Mouse (Mus musculus) testis, adult 2 months (tissue): ENCODE measurements around the gene Cd69. TPM values are rescaled to one million over a fixed set of nuclear protein-coding genes. Genes with fewer than 3 reads are reported as not detected.

ENCODE experiments used
- H3K27ac ChIP-seq: fragments of 200-500 bp; 2 replicates; pipeline ENCODE4 v1.5.1; 2012; ENCODE audit warnings: low read depth, low read length; ENCODE audit not compliant: control insufficient read depth, insufficient read depth
- H3K27me3 ChIP-seq: fragments of 200-500 bp; 2 replicates; pipeline ENCODE4 v1.6.1; 2012; ENCODE audit warnings: mild to moderate bottlenecking, low read length, moderate library complexity; ENCODE audit not compliant: control insufficient read depth, insufficient read depth
- H3K36me3 ChIP-seq: fragments of 200-500 bp; 2 replicates; pipeline ENCODE4 v1.6.1; 2012; ENCODE audit warnings: mild to moderate bottlenecking, low read length; ENCODE audit not compliant: control insufficient read depth, insufficient read depth
- H3K4me1 ChIP-seq: fragments of 200-500 bp; 2 replicates; pipeline ENCODE4 v1.6.1; 2012; ENCODE audit warnings: low read length; ENCODE audit not compliant: control insufficient read depth, insufficient read depth
- H3K4me3 ChIP-seq: fragments of 200-500 bp; 2 replicates; pipeline ENCODE4 v1.5.1; 2012; ENCODE audit warnings: low read depth, mild to moderate bottlenecking, low read length, moderate library complexity, mixed read lengths; ENCODE audit not compliant: control insufficient read depth
- CTCF ChIP-seq: fragments of 200-500 bp; IDR thresholded peaks from 2 replicates; pipeline ENCODE4 v1.5.1; 2012; ENCODE audit warnings: low read depth, mild to moderate bottlenecking, inconsistent platforms, low read length, moderate library complexity; ENCODE audit not compliant: control insufficient read depth, insufficient read depth, insufficient replicate concordance
- POLR2A ChIP-seq: fragments of 200-500 bp; IDR thresholded peaks from 2 replicates; pipeline ENCODE4 v1.6.1; 2012; ENCODE audit warnings: low read depth, mild to moderate bottlenecking, inconsistent platforms, low read length, moderate library complexity; ENCODE audit not compliant: control insufficient read depth
- polyA plus RNA-seq: library from polyadenylated mRNA; depleted of rRNA; stranded (reverse); fragments of >200 nt; gene quantifications from 2 replicates; pipeline ENCODE4 v1.2.3, GENCODE M21; 2012

Cd69 gene
- polyA plus RNA-seq, 1 experiment = not detected

- Histone ChIP-seq H3K27ac (no peak overlapping the region), H3K27me3 (no peaks in the 10 kb centered on the region)
Measured at GRCm38 (mm10) chr6:129232842-129233205, 42.4 kb downstream of the Cd69 start.

GRCm38 (mm10) chr6:129232005-129232841, 43.0 kb downstream of the Cd69 start:
- no peaks in the 10 kb centered on the region for H3K27me3 ChIP-seq
- no peaks in the 10 kb centered on the region for H3K36me3 ChIP-seq
- no peak overlapping the region for H3K4me3 ChIP-seq
- H3K27ac ChIP-seq = peak overlapping the region; percentile 32
- TF ChIP-seq CTCF (no peak), POLR2A (no peak)
- H3K4me1 ChIP-seq = peaks cover 2% of the 10 kb centered on the region; the same call in 1 of the 2 replicates

More at GRCm38 (mm10) chr6:129232842-129233205, 42.4 kb downstream of the Cd69 start:
- Histone ChIP-seq H3K36me3 (no peaks in the 10 kb centered on the region), H3K4me3 (no peak overlapping the region), H3K4me1 (peaks cover 2% of the 10 kb centered on the region)
- TF ChIP-seq CTCF (no peak), POLR2A (no peak)

- no peak for TF ChIP-seq POLR2A
- TF ChIP-seq CTCF = no peak
- Histone ChIP-seq H3K4me3 (no peak overlapping the region), H3K36me3 (no peaks in the 10 kb centered on the region), H3K4me1 (peaks cover 2% of the 10 kb centered on the region; the same call in 1 of the 2 replicates), H3K27me3 (no peaks in the 10 kb centered on the region), H3K27ac (peak overlapping the region; percentile 88)
Measured at GRCm38 (mm10) chr6:129229774-129230578, 45.3 kb downstream of the Cd69 start.

- peak overlapping the region; percentile 88 for H3K27ac ChIP-seq
Measured at GRCm38 (mm10) chr6:129228935-129229773, 46.1 kb downstream of the Cd69 start.

GRCm38 (mm10) chr6:129225078-129225477, 50.2 kb downstream of the Cd69 start:
- Histone ChIP-seq H3K4me3 (no peak overlapping the region), H3K36me3 (no peaks in the 10 kb centered on the region), H3K27me3 (no peaks in the 10 kb centered on the region), H3K4me1 (no peaks in the 10 kb centered on the region), H3K27ac (no peak overlapping the region)
- TF ChIP-seq CTCF (no peak), POLR2A (no peak)

More at GRCm38 (mm10) chr6:129228935-129229773, 46.1 kb downstream of the Cd69 start:
- H3K4me1 ChIP-seq = no peaks in the 10 kb centered on the region; the same call in 1 of the 2 replicates
- no peak overlapping the region for H3K4me3 ChIP-seq
- no peaks in the 10 kb centered on the region for H3K27me3 ChIP-seq
- no peaks in the 10 kb centered on the region for H3K36me3 ChIP-seq
- no peak for TF ChIP-seq CTCF
- TF ChIP-seq POLR2A = no peak

GRCm38 (mm10) chr6:129224090-129224489, 51.1 kb downstream of the Cd69 start:
- H3K36me3 ChIP-seq = no peaks in the 10 kb centered on the region
- H3K4me3 ChIP-seq = no peak overlapping the region
- TF ChIP-seq POLR2A = no peak
- no peaks in the 10 kb centered on the region for H3K4me1 ChIP-seq
- no peaks in the 10 kb centered on the region for H3K27me3 ChIP-seq
- no peak overlapping the region for H3K27ac ChIP-seq

GRCm38 (mm10) chr6:129223611-129224010, 51.6 kb downstream of the Cd69 start:
- no peak overlapping the region for H3K4me3 ChIP-seq
- no peaks in the 10 kb centered on the region for H3K4me1 ChIP-seq
- H3K36me3 ChIP-seq = no peaks in the 10 kb centered on the region
- H3K27ac ChIP-seq = peak overlapping the region; percentile 49; the same call in 1 of the 2 replicates
- H3K27me3 ChIP-seq = no peaks in the 10 kb centered on the region
- no peak for TF ChIP-seq POLR2A
- no peak for TF ChIP-seq CTCF
